Mouse (Mus musculus) urinary bladder, adult 18-20 months (tissue): Measurements from ENCODE around the gene Faap100.
"Not testable (repeated sequence)": the region's sequence is repeated elsewhere in the genome, so short reads cannot be mapped to it uniquely, and the experiment has no call there.

Experiments
- DNase-seq, 2 experiments: peaks; one replicate each; pipeline ENCODE4 v3.0.0; 2022; ENCODE audit warnings: low spot score in 2 of 2, mixed read lengths in 2 of 2

Gene Faap100

DNA sequence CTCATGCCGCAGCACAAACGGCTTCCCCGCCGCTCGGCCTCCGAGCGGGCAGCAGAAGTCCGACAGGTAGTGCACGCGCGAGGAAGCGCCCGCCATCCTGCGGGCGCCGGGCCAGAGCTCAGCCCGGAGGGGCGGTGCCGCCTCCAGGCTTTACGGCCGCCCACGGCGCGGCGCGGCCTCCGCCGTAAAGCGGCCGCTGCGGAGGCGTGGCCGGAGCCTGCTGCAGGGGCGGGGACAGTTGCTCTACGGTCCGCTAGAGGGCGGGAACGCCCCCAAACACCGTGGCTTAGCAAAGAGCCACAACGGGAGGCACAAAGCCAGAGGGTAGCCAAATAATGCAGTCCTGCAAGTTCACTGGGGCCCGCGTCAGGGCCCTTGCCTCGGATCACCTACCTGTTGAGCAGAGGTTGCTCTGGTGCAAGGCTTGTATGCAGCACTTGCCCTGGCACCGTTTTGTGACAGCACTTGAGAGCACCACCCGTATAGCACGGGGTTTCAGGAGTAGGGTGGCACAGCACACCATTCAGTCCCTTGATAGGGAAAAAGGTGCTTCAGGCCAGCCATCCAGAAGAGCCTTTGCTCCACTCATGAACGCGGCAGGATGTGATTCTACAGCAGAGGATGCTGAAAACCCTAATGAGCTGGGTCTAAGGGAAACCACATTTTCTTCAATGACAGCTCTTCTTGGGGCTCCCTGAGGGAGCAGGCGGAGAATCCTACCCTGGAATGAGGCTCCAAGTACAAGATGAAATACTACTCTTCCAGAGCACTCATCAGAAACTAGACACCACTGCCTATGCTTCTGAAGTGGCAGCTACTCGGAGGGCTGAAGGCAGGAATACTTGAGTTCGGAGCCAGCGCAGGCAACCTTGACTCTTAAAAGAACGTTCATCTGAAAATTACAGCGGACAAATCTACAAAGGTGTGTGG, at the start of gene Faap100:
Gene Faap100, minus strand, starts transcription at position 154 of the 930 bp plus-strand sequence.
- DNase-seq = peak; percentile 83 to 87

DNA sequence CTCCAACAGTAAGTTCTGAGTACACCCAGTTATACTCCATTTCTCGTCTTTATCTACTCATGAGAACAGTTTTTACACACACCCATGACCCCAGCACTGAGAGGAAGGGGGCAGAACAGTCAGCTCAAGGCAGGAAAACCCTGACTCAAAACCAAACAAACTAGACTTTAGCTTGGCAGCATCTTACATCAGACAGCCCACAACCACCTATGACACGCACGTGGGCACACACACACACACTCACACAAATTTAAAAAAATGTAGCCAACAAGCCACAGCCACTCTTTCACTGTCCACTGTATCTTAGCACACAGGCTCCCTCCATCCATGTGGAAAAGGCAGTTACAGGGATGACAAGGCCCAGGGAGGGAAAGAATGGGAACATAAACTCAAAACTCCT, 48.2 kb upstream of the Faap100 start:
- DNase-seq = no peak

DNA sequence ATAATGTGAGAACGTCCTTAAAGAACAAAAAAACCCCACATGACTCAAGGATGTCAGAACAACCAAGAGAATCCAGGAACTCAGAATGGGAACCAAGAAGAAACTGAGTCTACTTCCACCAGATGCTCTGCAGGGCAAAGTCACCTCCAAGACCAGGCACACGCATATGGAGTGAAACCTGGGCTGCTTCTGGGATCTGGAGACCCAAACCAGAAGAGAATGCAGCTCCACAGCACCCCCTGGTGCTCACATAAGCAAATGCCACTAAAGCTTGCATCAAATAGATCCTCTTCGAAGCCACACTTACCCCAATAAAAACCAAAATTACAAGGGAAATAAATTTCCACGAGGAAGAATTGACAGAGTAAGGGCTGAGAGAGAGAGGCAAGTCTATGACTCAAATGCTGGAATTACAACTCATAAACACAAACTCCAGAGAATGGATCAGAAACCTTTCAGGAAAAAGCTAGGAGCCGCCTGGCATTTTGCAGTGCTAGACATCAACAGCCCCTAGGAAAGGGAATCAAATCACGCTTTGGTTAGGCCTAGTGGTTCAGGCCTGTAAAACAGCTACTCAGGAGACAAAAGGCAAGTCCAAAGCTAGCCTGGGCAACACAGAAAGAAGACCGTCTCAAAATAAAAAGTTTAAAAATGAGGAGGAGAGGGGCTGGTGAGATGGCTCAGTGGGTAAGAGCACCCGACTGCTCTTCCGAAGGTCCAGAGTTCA, 45.2 kb upstream of the Faap100 start:
- peak; percentile 33 to 42 for DNase-seq

DNA sequence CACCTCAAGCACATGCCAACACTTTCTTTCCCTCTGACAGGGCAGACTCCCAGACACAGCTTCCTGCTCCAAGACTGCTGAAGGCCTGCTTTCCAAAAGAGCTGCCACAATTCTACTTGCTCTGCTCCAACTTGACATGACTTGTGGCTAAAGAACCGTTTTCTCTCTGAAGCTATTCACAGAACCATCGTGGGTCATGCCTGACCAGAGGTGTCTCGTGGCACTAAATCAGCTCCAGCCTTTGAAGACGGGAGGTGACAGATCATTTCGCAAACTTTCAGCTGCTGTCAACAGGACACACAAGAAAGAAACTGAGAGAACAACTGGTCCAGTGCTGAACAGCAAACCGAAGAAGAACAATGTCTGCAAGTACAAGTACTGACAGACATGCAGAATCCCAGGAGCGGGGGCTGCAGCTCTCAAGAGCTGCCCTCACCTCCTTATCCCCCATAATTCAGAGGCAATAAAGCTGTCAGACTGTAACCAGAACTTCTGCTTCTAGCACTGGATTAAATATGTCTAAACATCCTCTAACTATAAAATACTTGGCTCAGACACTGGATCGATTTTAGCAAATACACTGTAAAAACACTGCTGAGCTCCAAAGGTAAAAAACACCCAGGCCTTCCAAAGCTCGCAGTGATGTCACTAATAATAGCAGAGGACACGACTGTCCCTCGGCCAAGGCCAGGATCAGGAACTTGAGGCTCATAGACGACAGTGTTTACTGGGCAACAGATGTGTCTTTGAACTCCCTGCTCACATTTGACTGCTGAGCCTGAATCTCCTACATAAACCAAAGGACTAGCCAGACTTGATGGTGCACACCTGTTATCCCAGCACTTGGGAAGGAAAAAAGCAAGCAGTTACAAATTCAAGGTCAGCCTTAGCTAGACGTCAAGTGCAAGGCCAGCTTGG, 44.3 kb upstream of the Faap100 start:
- DNase-seq = no peak

DNA sequence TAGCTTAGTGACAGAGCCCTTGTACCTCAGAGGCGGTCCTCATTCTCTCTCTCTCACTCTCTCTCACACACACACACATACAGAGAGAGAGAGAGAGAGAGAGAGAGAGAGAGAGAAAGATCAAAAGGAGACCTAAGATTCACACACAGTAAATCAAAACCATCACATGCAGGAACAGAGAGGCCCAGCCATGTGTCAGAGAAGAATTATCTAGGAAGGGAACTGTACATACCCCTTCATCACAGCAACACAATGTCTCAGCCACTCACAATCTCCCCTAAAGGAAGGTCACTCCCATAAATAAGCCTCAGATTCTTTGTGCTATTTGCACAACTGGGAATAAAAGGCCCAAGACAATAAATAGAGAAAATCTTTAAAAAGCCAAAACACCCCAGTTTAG, 40.0 kb upstream of the Faap100 start:
- DNase-seq = no peak

DNA sequence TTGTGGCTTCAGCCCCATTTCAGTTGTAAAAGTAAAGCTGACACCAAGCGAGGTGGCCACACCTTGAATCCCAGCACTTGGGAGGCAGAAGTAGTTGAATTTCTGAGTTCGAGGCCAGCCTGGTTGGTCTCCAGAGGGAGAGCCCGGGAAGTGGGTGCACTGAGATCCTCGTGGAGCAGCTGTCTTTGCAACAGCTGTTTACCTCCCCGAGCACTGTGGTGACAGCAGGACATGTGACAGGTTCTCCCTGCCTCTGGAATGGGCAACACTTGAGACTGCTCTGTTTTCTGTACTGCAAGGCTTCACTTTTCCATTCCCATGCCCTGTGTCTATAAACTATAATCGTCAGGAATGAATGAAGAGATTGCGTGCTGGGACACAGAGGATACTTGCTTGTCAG, 39.3 kb upstream of the Faap100 start:
- no peak for DNase-seq

DNA sequence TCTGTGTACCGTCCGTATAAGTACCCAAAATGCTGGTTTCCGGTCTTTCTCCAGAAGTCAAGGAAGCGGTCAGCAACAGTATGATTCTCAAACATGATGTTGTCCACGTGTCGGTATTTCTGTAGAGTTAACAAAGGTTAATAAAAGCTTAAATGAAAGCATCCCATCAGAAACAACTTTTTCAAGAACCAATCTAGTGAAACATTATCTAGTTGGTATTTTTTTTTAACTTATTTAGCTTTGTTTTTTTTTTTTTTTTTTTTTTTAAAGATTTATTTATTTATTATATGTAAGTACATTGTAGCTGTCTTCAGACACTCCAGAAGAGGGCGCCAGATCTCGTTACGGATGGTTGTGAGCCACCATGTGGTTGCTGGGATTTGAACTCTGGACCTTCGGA, 35.1 kb upstream of the Faap100 start:
- not testable (repeated sequence) for DNase-seq

DNA sequence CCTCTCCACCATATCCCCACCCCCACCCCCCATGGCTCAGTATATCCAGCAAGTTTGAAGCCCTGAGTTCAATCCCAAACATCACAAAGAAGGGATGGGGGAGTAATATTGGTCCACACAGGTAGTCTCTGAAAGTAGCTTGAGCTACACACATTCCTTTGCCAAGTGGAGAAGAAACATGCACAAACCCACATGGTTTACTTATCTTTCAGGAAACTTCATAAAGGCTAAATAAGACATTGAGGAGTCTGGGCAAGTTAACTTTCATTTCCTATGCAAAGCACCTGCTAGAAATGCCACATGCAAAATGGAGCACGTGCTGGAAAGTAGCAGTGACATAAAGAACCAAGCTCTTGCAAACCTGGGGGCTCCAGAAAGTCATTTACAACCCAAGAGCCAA, 27.9 kb upstream of the Faap100 start:
- DNase-seq = no peak

DNA sequence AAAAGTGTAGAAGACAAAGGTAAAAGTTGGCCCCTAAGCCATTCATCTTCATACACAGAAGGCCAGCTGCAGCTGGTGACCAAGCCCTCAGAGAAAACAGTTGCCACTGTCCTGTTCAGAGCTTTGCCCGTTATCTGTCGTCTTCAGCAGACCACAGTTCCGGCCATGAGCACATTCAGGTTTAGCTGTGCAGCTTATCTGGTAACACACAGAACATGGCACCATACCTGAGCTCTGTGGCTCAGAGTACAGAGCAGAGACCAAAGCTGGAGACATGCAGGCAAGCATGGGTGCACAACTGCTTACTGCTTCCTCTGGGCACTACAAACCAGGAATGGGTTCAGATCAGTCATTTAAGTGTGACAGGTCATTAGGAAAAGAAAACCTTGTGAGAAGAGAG, 27.3 kb upstream of the Faap100 start:
- DNase-seq = no peak

DNA sequence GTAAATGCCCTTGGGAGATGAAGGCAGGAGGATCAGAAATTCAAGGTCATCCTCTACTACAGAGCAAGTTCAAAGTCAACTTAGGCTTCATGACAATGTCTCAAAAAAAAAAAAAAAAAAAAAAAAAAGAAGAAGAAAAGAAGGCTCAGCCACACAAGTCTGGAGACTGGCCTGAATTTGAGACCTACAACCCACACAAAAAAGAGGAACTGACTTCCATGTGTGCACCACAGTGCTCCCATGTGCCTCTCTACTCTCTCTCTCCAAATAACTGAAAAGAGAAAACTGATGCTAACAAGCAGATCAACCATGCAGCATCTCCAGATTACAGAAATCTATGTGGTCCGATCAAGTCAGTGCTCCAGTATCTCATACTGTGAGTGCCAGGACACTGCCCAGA, 26.2 kb upstream of the Faap100 start:
- DNase-seq = no peak

DNA sequence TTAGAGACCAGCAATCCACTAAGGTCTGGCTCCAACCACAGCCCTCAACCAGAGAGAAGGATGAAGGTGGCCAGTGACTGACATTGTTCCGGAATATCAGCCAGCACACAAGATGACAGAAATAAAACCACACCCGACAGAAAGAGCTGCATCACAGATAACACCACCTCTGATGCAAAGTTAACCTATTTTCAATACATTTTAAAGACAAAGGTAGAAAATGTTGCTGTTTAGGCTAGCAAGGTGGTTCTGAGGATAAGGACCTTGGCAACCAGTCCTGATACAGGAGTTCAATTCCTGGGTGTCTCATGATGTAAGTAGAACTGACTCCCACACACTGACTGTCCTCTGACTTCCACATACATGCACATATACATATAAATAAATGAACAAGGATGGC, 20.8 kb upstream of the Faap100 start:
- DNase-seq = no peak

DNA sequence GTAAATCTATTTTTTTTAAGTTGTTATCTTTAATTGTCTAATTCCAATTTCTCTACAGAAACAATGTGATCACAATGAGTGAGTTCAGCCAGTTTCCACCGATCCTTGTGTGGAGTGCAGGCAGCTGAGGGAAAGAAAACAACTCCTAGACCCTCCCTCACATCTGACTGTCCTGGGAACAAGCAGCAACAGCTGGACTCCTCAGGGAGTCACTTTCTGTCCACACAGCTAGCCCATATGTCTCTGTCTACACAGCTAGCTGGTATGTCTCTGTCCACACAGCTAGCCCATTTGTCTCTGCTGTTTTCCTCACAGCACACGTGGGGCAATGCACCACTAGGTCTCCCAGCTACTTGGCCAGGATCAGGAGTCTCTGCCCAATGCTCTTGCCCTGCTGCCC, 19.0 kb upstream of the Faap100 start:
- no peak for DNase-seq

DNA sequence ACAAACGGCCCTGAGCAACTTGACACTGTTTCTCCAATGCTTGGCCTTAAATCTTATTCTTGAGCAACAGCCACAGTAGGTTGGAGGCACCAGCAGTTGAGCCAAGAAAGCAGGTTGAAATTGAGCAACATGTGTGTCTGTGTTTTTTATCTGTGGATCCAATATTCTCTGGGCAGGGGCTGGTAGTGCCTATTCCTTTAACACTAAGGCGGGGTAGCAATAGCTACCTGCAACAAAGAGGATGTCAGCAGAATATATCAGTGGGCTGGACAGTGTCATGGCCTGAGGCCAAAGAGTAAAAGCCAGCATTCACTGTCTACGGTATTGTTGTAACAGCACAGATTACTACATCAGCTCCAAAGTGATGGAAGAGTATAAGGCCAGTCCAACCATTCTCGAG, 17.1 kb upstream of the Faap100 start:
- no peak for DNase-seq

DNA sequence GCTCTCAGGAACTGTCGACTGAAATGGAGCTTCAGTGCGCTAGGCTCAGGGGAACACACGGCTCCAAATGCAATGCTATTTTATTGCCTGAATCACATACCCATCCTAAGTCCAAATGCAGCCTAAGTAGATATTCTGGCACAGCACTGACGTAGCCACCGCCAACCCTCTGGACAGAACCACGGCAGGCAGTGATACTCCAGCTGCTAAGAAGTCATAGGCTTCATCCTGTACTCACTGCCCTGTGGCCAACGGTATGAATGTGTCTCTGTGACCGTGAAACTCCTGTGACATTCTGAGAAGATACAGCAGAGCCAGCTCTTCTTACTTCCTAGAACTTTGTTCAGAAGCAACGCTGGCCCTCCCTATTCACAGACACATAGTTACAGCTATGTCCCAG, 10.0 kb upstream of the Faap100 start:
- DNase-seq = no peak

DNA sequence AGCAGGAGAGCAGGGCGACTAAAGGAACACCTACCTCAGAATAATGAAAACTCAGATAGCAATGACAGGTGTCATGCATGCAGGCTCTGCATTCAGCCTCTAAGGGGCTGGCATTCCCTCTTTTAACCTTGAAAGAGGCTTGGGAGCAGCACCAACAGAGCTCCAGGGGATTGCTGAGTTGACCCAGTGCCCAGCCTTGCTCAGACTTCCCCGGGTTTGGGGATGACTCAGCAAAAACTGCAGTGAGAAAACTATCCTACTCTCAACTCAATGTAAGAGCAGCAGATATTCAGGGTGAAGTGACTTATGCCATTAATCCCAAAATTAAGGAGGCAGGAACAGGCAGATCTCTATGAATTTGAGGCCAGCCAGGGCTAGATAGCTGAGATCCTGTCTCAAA, 8.6 kb upstream of the Faap100 start:
- no peak for DNase-seq

DNA sequence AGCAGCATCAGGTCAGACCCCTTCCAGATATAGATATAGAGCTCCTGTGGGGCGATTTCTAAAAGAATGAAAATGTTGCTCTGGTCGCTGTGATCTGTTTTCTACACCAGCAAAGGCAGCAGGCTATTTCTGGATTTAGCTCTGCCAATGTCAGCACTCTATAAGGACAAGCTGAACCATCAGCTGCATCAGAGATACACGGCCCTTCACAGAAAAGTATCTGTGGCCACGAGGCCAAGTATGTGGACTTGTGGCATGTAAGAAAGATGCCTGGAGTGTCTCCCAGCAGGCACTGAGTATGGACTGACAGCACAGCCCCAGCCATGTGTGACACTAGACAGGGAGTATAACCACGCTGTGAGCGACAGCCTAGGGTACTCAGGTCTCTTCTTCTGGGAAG, 8.1 kb upstream of the Faap100 start:
- no peak for DNase-seq

DNA sequence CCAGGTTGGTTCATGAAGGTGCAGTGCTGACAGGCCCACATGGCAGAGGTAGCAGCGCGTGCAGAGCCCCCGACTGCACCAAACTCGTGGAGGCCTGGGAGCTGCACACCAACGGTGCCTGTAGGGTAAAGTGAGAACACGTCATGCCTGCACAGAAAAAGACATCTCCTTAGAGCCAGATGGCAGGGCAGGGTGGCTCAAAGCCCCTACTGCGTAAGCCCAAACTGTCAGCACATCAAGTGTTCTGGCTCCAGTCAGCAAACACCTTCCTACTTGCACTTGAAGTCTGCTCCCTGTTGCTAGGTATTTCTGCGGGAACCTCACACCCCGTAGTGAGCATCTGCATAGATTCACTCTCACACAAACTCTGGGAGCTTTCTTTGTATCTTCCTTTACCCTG, 3.9 kb upstream of the Faap100 start:
- DNase-seq = no peak

DNA sequence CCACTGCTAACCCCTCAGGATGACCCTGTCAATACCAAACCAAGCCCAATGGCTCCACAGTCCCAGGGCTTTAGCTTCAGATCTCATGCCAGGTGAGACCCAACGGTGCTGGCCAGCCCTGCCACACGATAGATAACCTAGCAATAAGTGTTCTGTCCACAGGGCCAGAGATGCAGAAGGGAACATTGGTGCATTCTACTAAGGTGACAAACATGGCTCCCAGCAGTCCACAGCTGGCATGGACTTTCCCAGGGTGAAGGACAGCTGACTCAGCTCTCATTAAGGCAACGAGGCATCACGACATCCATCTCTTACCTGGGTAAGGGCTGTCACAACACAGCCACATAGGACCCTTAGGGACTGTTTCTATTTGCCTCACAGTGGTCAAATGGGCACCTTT, 2.6 kb upstream of the Faap100 start:
- no peak for DNase-seq

DNA sequence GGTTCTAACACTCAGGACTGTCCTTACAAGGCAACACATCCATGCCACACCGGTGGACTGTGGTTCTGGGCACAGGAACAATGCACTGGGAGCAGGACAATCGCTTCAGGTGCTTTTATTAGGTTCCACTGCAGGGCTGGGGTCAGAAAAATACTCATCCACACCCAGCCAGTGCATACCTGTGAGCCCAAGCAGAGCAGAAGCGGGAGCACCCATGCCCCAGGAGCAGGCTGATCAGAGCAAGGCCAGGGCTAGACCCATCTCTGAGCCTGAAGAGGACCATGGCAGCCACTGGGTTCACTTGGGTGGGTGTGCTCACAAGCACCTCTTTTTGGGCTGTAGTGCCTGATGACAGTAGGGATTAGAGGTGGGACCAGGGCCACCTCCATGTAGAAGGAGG, 1.7 kb upstream of the Faap100 start:
- no peak for DNase-seq

DNA sequence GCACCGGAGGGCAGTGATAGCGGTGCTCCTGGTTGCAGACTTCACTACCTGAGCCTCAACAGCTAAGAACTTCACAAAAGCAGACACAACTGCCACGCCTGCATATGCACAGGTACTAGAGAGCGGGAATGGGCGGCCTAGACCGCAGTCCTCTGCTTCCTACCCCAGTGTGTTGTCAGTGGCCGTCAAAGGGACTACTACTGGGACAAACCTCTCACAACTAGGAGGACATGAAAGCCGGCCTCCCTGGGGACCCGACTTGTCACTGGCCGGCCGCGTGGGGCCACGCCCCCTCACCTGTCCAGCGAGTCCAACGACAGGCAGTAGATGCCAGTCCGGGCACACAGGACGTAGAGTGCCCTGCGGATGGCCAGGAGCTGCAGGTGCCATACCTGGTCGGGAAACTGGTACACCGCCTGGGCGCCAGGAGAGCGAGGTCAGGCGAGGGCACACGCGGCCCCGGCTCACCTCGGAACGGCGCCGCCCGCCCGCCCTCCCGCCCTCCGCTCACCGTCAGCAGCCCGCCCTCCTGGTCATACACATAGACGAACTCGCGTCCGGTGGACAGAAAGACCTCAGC, 443 bp downstream of the Faap100 start:
- peak; percentile 44 to 61 for DNase-seq

DNA sequence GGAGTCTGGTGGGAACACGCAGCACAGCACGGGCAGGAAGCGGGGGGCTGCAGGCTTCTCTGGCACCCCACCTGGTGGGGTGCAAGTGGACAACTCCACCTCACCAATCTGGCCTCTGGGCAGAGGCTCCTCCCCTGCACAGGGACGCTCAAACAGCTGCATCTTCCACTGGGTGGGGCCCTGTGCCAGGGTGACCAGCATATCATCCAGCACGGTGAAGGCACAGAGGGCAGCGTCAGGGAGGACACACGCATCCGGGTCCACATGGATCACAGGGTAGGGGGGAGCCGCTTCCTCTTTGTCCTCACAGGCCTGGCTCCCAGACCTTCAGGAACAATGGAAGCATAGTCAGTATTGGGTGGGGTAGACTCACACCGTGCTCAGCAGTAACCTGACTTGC, 1.2 kb downstream of the Faap100 start:
- no peak for DNase-seq
